Mouse (Mus musculus) kidney, postnatal 0 days (tissue): Measurements from ENCODE around the gene Ift81. TPM values are rescaled to one million over a fixed set of nuclear protein-coding genes. Genes with fewer than 3 reads are reported as not detected.

Source experiments
- ATAC-seq: fragments of 200-750 bp; cut with Nextera tagmentation; replicated peaks from 2 replicates; pipeline ENCODE4 v1.8.0; 2017; ENCODE audit warnings: low read depth, moderate number of reproducible peaks, moderate TSS enrichment, moderate library complexity; ENCODE audit not compliant: low FRiP score
- DNase-seq: peaks from one replicate; pipeline ENCODE4 v3.0.0-alpha.2; 2016; ENCODE audit warnings: low spot score
- H3K27ac ChIP-seq: fragments of 300-500 bp; sonication (generic); 2 replicates; pipeline ENCODE4 v1.5.1; 2014; ENCODE audit warnings: mild to moderate bottlenecking
- H3K27me3 ChIP-seq: fragments of 300-500 bp; sonication (generic); 2 replicates; pipeline ENCODE4 v1.6.1; 2014; ENCODE audit warnings: low read length, mixed read lengths; ENCODE audit not compliant: insufficient read depth
- H3K36me3 ChIP-seq: fragments of 300-500 bp; sonication (generic); 2 replicates; pipeline ENCODE4 v1.6.1; 2014; ENCODE audit warnings: low read length, mixed read lengths; ENCODE audit not compliant: insufficient read depth
- H3K4me1 ChIP-seq: fragments of 300-500 bp; sonication (generic); replicated peaks from 2 replicates; pipeline ENCODE4 v1.6.1; 2014; ENCODE audit warnings: antibody characterized with exemption, low read length, mixed read lengths; ENCODE audit not compliant: insufficient read depth
- H3K4me2 ChIP-seq: fragments of 300-500 bp; sonication (generic); 2 replicates; pipeline ENCODE4 v1.6.1; 2014; ENCODE audit warnings: mild to moderate bottlenecking, low read length, moderate library complexity, mixed read lengths
- H3K4me3 ChIP-seq: fragments of 300-500 bp; sonication (generic); replicated peaks from 2 replicates; pipeline ENCODE4 v1.5.1; 2014; ENCODE audit warnings: low read depth, low read length
- H3K9ac ChIP-seq: fragments of 300-500 bp; sonication (generic); 2 replicates; pipeline ENCODE4 v1.6.1; 2014; ENCODE audit warnings: low read depth, low read length
- H3K9me3 ChIP-seq: fragments of 300-500 bp; sonication (generic); replicated peaks from 2 replicates; pipeline ENCODE4 v1.6.1; 2016; ENCODE audit warnings: low read length, inconsistent platforms, mixed read lengths
- CTCF ChIP-seq: IDR thresholded peaks from 2 replicates; pipeline ENCODE4 v1.5.1; 2016; ENCODE audit warnings: antibody characterized with exemption, low read depth, mild to moderate bottlenecking, moderate library complexity
- WGBS: fragments of 180-500 bp; shearing (Covaris S2); extraction: QIAGEN DNeasy Blood & Tissue Kit; methylation state at CpG from one replicate; pipeline ENCODE4 v1.1.7; 2014; 5-methylcytosine and 5-hydroxymethylcytosine counted together
- polyA plus RNA-seq: library from polyadenylated mRNA; unstranded; fragments of >200 nt; fragmentation: Nextera tagmentation; extraction: Ambion mirVana; gene quantifications from 2 replicates; pipeline ENCODE4 v1.2.1, GENCODE M21; 2015

The Ift81 gene
- 37.1 and 39.1 TPM in 2 replicates for polyA plus RNA-seq

DNA sequence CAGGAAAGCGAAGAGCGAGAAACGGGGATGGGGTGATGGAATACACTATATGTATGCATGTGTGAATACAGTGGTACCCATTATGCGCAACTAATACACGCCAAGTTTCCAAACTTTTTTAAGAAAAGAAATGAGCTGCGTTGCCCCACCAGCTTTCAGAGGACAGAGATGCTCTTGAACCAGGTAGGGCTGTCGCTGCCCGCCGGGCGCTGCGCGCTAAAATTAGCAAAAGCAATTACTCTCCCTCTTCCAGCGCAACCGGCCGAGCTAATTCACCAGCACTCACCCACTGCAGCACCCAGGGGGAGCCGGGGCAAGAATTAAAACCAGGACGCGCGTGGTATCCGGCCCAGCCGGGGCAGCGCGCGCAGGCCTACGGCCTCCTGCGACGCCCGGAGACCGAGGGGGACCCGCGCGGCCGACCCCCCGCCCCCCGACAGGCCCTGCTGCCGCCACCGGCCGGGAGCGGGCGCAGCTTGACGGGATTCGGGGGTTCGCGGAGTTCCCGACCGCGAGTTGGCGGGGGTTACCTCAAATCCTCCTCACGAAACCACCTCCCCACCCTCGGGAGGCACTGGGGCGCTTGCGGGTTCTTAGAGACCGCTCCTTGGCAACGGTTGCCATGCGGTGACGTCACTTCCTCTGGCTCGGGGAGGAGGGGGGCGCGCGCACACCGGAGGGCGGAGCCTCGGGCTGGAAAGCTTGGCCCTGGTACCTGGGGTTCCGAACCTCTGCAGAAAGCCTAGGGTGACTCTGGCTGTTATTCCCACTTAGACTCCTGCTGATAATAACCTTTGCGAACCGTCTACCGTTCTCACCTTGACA lies at the start of gene Ift81:
Gene Ift81, minus strand, starts transcription at position 611 of the 825 bp plus-strand sequence.
- H3K4me3 ChIP-seq, result peak within 1 kb of the TSS; percentile 91
- WGBS, result 2% methylated on average over 67 of the region's 67 CpGs
- ATAC-seq, result peak; percentile 91
- TF ChIP-seq CTCF, result peak; percentile 15; the same call in 1 of the 2 replicates
- H3K4me2 ChIP-seq, result peak within 1 kb of the TSS; percentile 75
- peak within 1 kb of the TSS; percentile 80 for H3K27ac ChIP-seq
- no peaks in the 10 kb centered on the region for H3K27me3 ChIP-seq
- H3K9ac ChIP-seq, result peak within 1 kb of the TSS; percentile 87
- no peaks in the 10 kb centered on the region for H3K9me3 ChIP-seq
- peaks cover 20% of the 10 kb centered on the region for H3K4me1 ChIP-seq
- DNase-seq, result peak; percentile 96
- no peaks in the 10 kb centered on the region for H3K36me3 ChIP-seq

DNA sequence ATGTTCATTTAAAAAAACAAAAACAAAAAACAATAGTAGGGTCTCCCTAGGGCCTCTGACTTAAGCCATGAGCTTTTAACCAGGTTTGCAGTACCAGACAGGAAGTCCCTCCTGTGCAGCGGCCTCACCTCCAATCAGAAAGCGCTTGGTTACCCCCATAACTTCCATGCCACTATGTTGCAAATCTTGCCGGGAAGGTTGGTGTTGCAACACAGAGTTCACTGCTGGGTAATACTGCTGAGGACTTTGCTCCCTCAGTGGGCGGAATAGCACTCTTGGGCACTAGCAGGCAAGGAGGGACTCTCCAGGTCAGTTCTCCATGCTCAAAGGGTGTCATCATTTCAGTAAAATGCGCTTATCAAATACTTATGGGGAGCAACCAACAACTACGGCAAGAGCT lies 48.2 kb upstream of the Ift81 start:
- no peaks in the 10 kb centered on the region for H3K36me3 ChIP-seq
- H3K4me2 ChIP-seq, result no peak overlapping the region
- DNase-seq (no peak), ATAC-seq (no peak)
- H3K4me1 ChIP-seq, result no peaks in the 10 kb centered on the region
- no peaks in the 10 kb centered on the region for H3K9me3 ChIP-seq
- no peak overlapping the region for H3K9ac ChIP-seq
- H3K27me3 ChIP-seq, result no peaks in the 10 kb centered on the region
- H3K27ac ChIP-seq, result no peak overlapping the region
- no peak for TF ChIP-seq CTCF
- WGBS, result 92% methylated on average over 6 of the region's 6 CpGs
- H3K4me3 ChIP-seq, result no peak overlapping the region

DNA sequence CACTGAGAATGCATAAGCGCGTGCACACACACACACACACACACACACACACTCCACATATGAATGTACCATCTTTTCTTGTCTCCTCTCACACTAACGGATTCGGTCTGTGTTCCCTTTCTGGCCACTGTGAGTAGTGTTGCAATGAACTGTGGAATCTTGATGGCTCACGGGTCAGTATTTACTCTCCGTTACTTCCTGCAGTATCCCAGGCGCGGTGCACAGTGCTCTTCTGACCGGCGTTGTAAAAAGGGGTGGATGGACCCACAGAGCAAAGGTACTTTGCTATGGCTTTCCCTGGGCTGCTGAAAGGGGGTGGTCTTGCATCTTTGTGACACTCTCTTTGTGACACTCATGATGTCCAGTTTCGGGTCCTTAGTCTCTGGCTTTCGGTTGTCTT lies 42.5 kb upstream of the Ift81 start:
- Histone ChIP-seq H3K4me2 (no peak overlapping the region), H3K4me3 (no peak overlapping the region), H3K27me3 (no peaks in the 10 kb centered on the region), H3K9me3 (no peaks in the 10 kb centered on the region), H3K27ac (no peak overlapping the region), H3K36me3 (no peaks in the 10 kb centered on the region), H3K4me1 (peaks cover 12% of the 10 kb centered on the region; the same call in 1 of the 2 replicates), H3K9ac (no peak overlapping the region)
- 77% methylated on average over 12 of the region's 12 CpGs for WGBS
- DNase-seq (no peak), ATAC-seq (no peak)
- TF ChIP-seq CTCF, result no peak

DNA sequence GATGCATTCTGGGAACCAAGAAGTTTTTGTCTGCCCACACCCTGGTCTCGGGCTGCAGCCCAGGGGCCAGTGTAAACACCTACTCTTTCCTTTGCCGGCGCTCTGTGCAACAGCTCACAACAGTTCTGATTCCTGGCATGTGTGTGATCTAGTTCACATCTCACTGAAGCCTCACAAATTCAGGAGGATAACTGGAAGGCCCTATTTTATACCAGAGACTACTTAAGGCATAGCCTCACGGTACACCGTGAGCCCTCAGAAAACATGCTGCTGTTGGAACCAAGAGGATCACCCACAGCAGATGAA lies 39.9 kb upstream of the Ift81 start:
- H3K9me3 ChIP-seq, result no peaks in the 10 kb centered on the region
- ATAC-seq, result no peak
- peaks cover 12% of the 10 kb centered on the region; the same call in 1 of the 2 replicates for H3K4me1 ChIP-seq
- WGBS, result 37% methylated on average over 5 of the region's 5 CpGs
- no peaks in the 10 kb centered on the region for H3K36me3 ChIP-seq
- H3K4me2 ChIP-seq, result no peak overlapping the region
- no peak overlapping the region for H3K9ac ChIP-seq
- no peak overlapping the region for H3K4me3 ChIP-seq
- no peak for TF ChIP-seq CTCF
- DNase-seq, result no peak
- H3K27me3 ChIP-seq, result no peaks in the 10 kb centered on the region
- peak overlapping the region; percentile 57 for H3K27ac ChIP-seq

DNA sequence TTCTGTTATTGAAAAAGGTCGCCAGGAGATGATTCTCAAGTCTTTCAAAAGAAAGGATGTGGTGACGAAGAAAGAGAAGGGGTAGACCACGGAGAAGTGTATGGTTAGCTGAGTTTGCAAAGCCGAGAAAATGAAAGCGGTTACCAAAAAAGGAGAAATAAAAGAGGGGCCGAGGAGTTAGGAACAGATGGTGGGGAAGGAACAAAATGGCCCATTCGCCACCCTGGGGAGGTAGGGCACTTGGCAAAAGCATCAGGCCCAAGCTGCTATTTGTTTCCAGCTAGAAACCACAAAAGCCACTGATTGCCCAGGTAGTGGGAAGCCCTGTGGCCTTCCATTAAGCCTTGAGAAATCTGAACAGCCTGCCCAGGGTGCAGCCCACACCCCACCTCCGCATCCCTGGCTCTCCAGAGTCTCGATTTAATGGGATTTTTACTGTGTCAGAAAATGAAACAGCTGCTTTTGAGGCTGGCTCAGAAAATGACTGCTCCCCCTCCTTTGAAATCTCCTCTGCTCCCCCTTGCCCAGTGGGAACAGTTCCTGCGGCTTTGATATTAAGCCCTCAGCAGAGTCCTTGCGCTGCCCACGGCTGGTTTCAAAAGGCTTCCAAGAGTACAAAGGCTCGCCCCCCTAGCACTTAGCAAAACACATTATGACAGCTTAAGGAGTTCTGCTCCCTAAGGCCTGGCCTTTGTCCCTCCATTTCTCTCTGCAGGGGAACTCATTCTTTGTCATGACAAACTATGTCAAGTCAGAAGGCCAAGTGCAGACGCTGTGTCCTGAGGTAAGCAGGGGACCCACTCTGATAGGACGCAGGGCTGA lies 39.3 kb upstream of the Ift81 start:
- WGBS, result 38% methylated on average over 15 of the region's 15 CpGs
- Histone ChIP-seq H3K36me3 (no peaks in the 10 kb centered on the region), H3K4me1 (peaks cover 12% of the 10 kb centered on the region; the same call in 1 of the 2 replicates), H3K4me3 (no peak overlapping the region), H3K27ac (peak overlapping the region; percentile 57), H3K27me3 (no peaks in the 10 kb centered on the region), H3K9ac (no peak overlapping the region), H3K9me3 (no peaks in the 10 kb centered on the region), H3K4me2 (no peak overlapping the region; the same call in 1 of the 2 replicates)
- TF ChIP-seq CTCF, result no peak
- ATAC-seq (no peak; the same call in 1 of the 2 replicates), DNase-seq (peak; percentile 74)

DNA sequence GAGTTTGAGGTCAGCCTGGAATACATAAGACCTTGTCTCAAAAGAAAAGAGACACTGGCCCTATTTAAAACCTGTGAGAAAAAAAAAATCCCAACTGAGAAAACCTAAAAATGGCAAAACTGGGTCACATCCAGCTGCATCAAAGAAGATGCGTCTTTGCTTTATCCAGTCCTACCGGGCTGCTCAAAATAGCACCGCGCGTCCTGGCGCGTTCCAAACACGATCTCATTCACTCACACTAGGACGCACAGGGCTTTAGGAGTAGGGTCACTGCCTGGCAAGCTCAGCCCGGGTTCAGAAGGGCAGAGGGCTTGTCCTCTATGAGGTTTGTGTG lies 38.8 kb upstream of the Ift81 start:
- TF ChIP-seq CTCF, result no peak
- H3K9me3 ChIP-seq, result no peaks in the 10 kb centered on the region
- H3K4me1 ChIP-seq, result peaks cover 12% of the 10 kb centered on the region; the same call in 1 of the 2 replicates
- H3K4me2 ChIP-seq, result no peak overlapping the region
- 64% methylated on average over 10 of the region's 10 CpGs for WGBS
- no peaks in the 10 kb centered on the region for H3K27me3 ChIP-seq
- no peak for ATAC-seq
- no peaks in the 10 kb centered on the region for H3K36me3 ChIP-seq
- H3K27ac ChIP-seq, result peak overlapping the region; percentile 57; the same call in 1 of the 2 replicates
- H3K9ac ChIP-seq, result no peak overlapping the region
- no peak for DNase-seq
- no peak overlapping the region for H3K4me3 ChIP-seq
